Mouse (Mus musculus): ENCODE results near the gene Prkca. TPM values are rescaled to one million over a fixed set of nuclear protein-coding genes. Genes with fewer than 3 reads are reported as not detected.

Gene Prkca
- polyA plus RNA-seq (2015; fragmentation: Nextera tagmentation; extraction: Ambion mirVana), result 7.3 and 7.4 TPM in 2 replicates

- WGBS, result under 1% methylated on average over 51 of the region's 63 CpGs
- peak; percentile 97 for ATAC-seq
- peak within 1 kb of the TSS; percentile 97 for H3K4me2 ChIP-seq (ENCODE audit: low read length)
- H3K27ac ChIP-seq (ENCODE audit: low read depth, low read length), result peak within 1 kb of the TSS; percentile 93
- no peaks in the 10 kb centered on the region for H3K27me3 ChIP-seq (replicated peaks; ENCODE audit: control insufficient read depth, insufficient read depth, low read length)
- no peaks in the 10 kb centered on the region for H3K9me3 ChIP-seq (ENCODE audit: control insufficient read depth, low read length)
- H3K4me1 ChIP-seq (ENCODE audit: control insufficient read depth, insufficient read depth, low read depth, low read length), result peaks cover 8% of the 10 kb centered on the region
- H3K36me3 ChIP-seq (ENCODE audit: control insufficient read depth, insufficient read depth, low read length), result no peaks in the 10 kb centered on the region
- peak within 1 kb of the TSS; percentile 83 for H3K4me3 ChIP-seq (ENCODE audit: low read length)
- H3K9ac ChIP-seq (ENCODE audit: low read depth, low read length), result peak within 1 kb of the TSS; percentile 92
Observed at GRCm38 (mm10) chr11:108343789-108344462, at the start of gene Prkca. Prkca (minus strand) TSS chr11:108343928.

- no peak overlapping the region for H3K4me2 ChIP-seq (ENCODE audit: low read length)
- H3K27ac ChIP-seq (ENCODE audit: low read depth, low read length), result no peak overlapping the region
- H3K9me3 ChIP-seq (ENCODE audit: control insufficient read depth, low read length), result no peaks in the 10 kb centered on the region
- no peaks in the 10 kb centered on the region for H3K27me3 ChIP-seq (replicated peaks; ENCODE audit: control insufficient read depth, insufficient read depth, low read length)
- H3K36me3 ChIP-seq (ENCODE audit: control insufficient read depth, insufficient read depth, low read length), result no peaks in the 10 kb centered on the region
- H3K4me1 ChIP-seq (ENCODE audit: control insufficient read depth, insufficient read depth, low read depth, low read length), result peaks cover 4% of the 10 kb centered on the region; the same call in 1 of the 2 replicates
- H3K9ac ChIP-seq (ENCODE audit: low read depth, low read length), result no peak overlapping the region
- no peak for ATAC-seq
- 89% methylated on average over 1 of the region's 1 CpGs for WGBS
- H3K4me3 ChIP-seq (ENCODE audit: low read length), result no peak overlapping the region
Observed at GRCm38 (mm10) chr11:108385666-108386024, 41.9 kb upstream of the Prkca start.

GRCm38 (mm10) chr11:108384920-108385665 lies 41.4 kb upstream of the Prkca start:
- Histone ChIP-seq H3K9ac (ENCODE audit: low read depth, low read length) (no peak overlapping the region), H3K27ac (ENCODE audit: low read depth, low read length) (no peak overlapping the region), H3K4me3 (ENCODE audit: low read length) (no peak overlapping the region), H3K27me3 (replicated peaks; ENCODE audit: control insufficient read depth, insufficient read depth, low read length) (no peaks in the 10 kb centered on the region), H3K36me3 (ENCODE audit: control insufficient read depth, insufficient read depth, low read length) (no peaks in the 10 kb centered on the region), H3K9me3 (ENCODE audit: control insufficient read depth, low read length) (no peaks in the 10 kb centered on the region), H3K4me1 (ENCODE audit: control insufficient read depth, insufficient read depth, low read depth, low read length) (peaks cover 4% of the 10 kb centered on the region; the same call in 1 of the 2 replicates), H3K4me2 (ENCODE audit: low read length) (no peak overlapping the region)
- WGBS, result 55% methylated on average over 4 of the region's 4 CpGs
- no peak for ATAC-seq

- Histone ChIP-seq H3K27ac (ENCODE audit: low read depth, low read length) (no peak overlapping the region), H3K4me1 (ENCODE audit: control insufficient read depth, insufficient read depth, low read depth, low read length) (peaks cover 6% of the 10 kb centered on the region), H3K9me3 (ENCODE audit: control insufficient read depth, low read length) (no peaks in the 10 kb centered on the region), H3K9ac (ENCODE audit: low read depth, low read length) (no peak overlapping the region), H3K4me2 (ENCODE audit: low read length) (no peak overlapping the region), H3K36me3 (ENCODE audit: control insufficient read depth, insufficient read depth, low read length) (no peaks in the 10 kb centered on the region), H3K4me3 (ENCODE audit: low read length) (no peak overlapping the region), H3K27me3 (replicated peaks; ENCODE audit: control insufficient read depth, insufficient read depth, low read length) (no peaks in the 10 kb centered on the region)
- ATAC-seq, result no peak
- 84% methylated on average over 3 of the region's 3 CpGs for WGBS
Observed at GRCm38 (mm10) chr11:108382664-108383063, 38.9 kb upstream of the Prkca start.

- no peak overlapping the region for H3K27ac ChIP-seq (ENCODE audit: low read depth, low read length)
- H3K36me3 ChIP-seq (ENCODE audit: control insufficient read depth, insufficient read depth, low read length), result no peaks in the 10 kb centered on the region
- H3K9ac ChIP-seq (ENCODE audit: low read depth, low read length), result no peak overlapping the region
- H3K9me3 ChIP-seq (ENCODE audit: control insufficient read depth, low read length), result no peaks in the 10 kb centered on the region
- WGBS, result 82% methylated on average over 4 of the region's 4 CpGs
- H3K4me1 ChIP-seq (ENCODE audit: control insufficient read depth, insufficient read depth, low read depth, low read length), result peaks cover 4% of the 10 kb centered on the region
- ATAC-seq, result peak; percentile 6; the same call in 1 of the 2 replicates
- H3K27me3 ChIP-seq (replicated peaks; ENCODE audit: control insufficient read depth, insufficient read depth, low read length), result no peaks in the 10 kb centered on the region
- no peak overlapping the region for H3K4me3 ChIP-seq (ENCODE audit: low read length)
- no peak overlapping the region for H3K4me2 ChIP-seq (ENCODE audit: low read length)
Observed at GRCm38 (mm10) chr11:108378363-108378751, 34.6 kb upstream of the Prkca start.

GRCm38 (mm10) chr11:108377680-108378362 lies 34.1 kb upstream of the Prkca start:
- H3K4me2 ChIP-seq (ENCODE audit: low read length), result peak overlapping the region; percentile 32
- H3K9me3 ChIP-seq (ENCODE audit: control insufficient read depth, low read length), result no peaks in the 10 kb centered on the region
- no peak overlapping the region for H3K4me3 ChIP-seq (ENCODE audit: low read length)
- ATAC-seq, result peak; percentile 90
- no peak overlapping the region for H3K27ac ChIP-seq (ENCODE audit: low read depth, low read length)
- H3K27me3 ChIP-seq (replicated peaks; ENCODE audit: control insufficient read depth, insufficient read depth, low read length), result no peaks in the 10 kb centered on the region
- 30% methylated on average over 19 of the region's 19 CpGs for WGBS
- peaks cover 4% of the 10 kb centered on the region for H3K4me1 ChIP-seq (ENCODE audit: control insufficient read depth, insufficient read depth, low read depth, low read length)
- no peaks in the 10 kb centered on the region for H3K36me3 ChIP-seq (ENCODE audit: control insufficient read depth, insufficient read depth, low read length)
- H3K9ac ChIP-seq (ENCODE audit: low read depth, low read length), result no peak overlapping the region

GRCm38 (mm10) chr11:108376815-108377214 lies 33.1 kb upstream of the Prkca start:
- H3K4me1 ChIP-seq (ENCODE audit: control insufficient read depth, insufficient read depth, low read depth, low read length), result peaks cover 4% of the 10 kb centered on the region
- H3K27me3 ChIP-seq (replicated peaks; ENCODE audit: control insufficient read depth, insufficient read depth, low read length), result no peaks in the 10 kb centered on the region
- H3K4me2 ChIP-seq (ENCODE audit: low read length), result no peak overlapping the region
- WGBS, result 92% methylated on average over 7 of the region's 7 CpGs
- no peaks in the 10 kb centered on the region for H3K36me3 ChIP-seq (ENCODE audit: control insufficient read depth, insufficient read depth, low read length)
- H3K9ac ChIP-seq (ENCODE audit: low read depth, low read length), result no peak overlapping the region
- ATAC-seq, result no peak
- no peak overlapping the region for H3K27ac ChIP-seq (ENCODE audit: low read depth, low read length)
- no peak overlapping the region for H3K4me3 ChIP-seq (ENCODE audit: low read length)
- H3K9me3 ChIP-seq (ENCODE audit: control insufficient read depth, low read length), result no peaks in the 10 kb centered on the region

GRCm38 (mm10) chr11:108367046-108367445 lies 23.3 kb upstream of the Prkca start:
- H3K4me2 ChIP-seq (ENCODE audit: low read length), result no peak overlapping the region
- H3K4me3 ChIP-seq (ENCODE audit: low read length), result no peak overlapping the region
- no peaks in the 10 kb centered on the region for H3K27me3 ChIP-seq (replicated peaks; ENCODE audit: control insufficient read depth, insufficient read depth, low read length)
- H3K4me1 ChIP-seq (ENCODE audit: control insufficient read depth, insufficient read depth, low read depth, low read length), result no peaks in the 10 kb centered on the region
- H3K36me3 ChIP-seq (ENCODE audit: control insufficient read depth, insufficient read depth, low read length), result no peaks in the 10 kb centered on the region
- 82% methylated on average over 1 of the region's 1 CpGs for WGBS
- no peaks in the 10 kb centered on the region for H3K9me3 ChIP-seq (ENCODE audit: control insufficient read depth, low read length)
- H3K27ac ChIP-seq (ENCODE audit: low read depth, low read length), result no peak overlapping the region
- no peak for ATAC-seq
- no peak overlapping the region for H3K9ac ChIP-seq (ENCODE audit: low read depth, low read length)

GRCm38 (mm10) chr11:108365600-108365999 lies 21.9 kb upstream of the Prkca start:
- no peak overlapping the region for H3K9ac ChIP-seq (ENCODE audit: low read depth, low read length)
- no peaks in the 10 kb centered on the region for H3K27me3 ChIP-seq (replicated peaks; ENCODE audit: control insufficient read depth, insufficient read depth, low read length)
- 76% methylated on average over 7 of the region's 7 CpGs for WGBS
- H3K27ac ChIP-seq (ENCODE audit: low read depth, low read length), result no peak overlapping the region
- no peaks in the 10 kb centered on the region for H3K9me3 ChIP-seq (ENCODE audit: control insufficient read depth, low read length)
- no peaks in the 10 kb centered on the region for H3K4me1 ChIP-seq (ENCODE audit: control insufficient read depth, insufficient read depth, low read depth, low read length)
- H3K4me3 ChIP-seq (ENCODE audit: low read length), result no peak overlapping the region
- no peaks in the 10 kb centered on the region for H3K36me3 ChIP-seq (ENCODE audit: control insufficient read depth, insufficient read depth, low read length)
- H3K4me2 ChIP-seq (ENCODE audit: low read length), result no peak overlapping the region
- no peak for ATAC-seq
